Mouse (Mus musculus) small intestine, adult 2 months (tissue): Measurements from ENCODE around the gene Tm9sf1.

Source experiments
- CTCF ChIP-seq: fragments of 200-500 bp; IDR thresholded peaks from 2 replicates; pipeline ENCODE4 v1.5.1; 2012; ENCODE audit warnings: low read depth, mild to moderate bottlenecking, control low read depth, inconsistent platforms, low read length, moderate library complexity, mixed read lengths; ENCODE audit not compliant: insufficient replicate concordance, insufficient read length; ENCODE audit errors: extremely low read depth
- POLR2A ChIP-seq: fragments of 200-500 bp; IDR thresholded peaks from 2 replicates; pipeline ENCODE4 v1.6.1; 2012; ENCODE audit warnings: low read depth, mild to moderate bottlenecking, control low read depth, inconsistent platforms, low read length, moderate library complexity

- TF ChIP-seq CTCF = no peak
- TF ChIP-seq POLR2A = no peak
Measured at GRCm38 (mm10) chr14:55649884-55650283, 6.3 kb upstream of the Tm9sf1 start, which contains the start of gene Tssk4.
